8 mouse cellular contexts compared by ENCODE assay signal in genomic region chr19:47137771-47138421, GRCm38 (mm10). TPM values are rescaled to one million over a fixed set of nuclear protein-coding genes. Genes with fewer than 3 reads are reported as not detected.
A peak's percentile ranks its signal among the peaks of the same experiment; 100 is the strongest.
DNase-seq lines count a peak whose midpoint lies in the region; ATAC-seq and TF ChIP-seq lines count a peak whose summit lies in the region.

TSS of gene Calhm2 (minus strand) at chr19:47138294.

- H3K4me1 ChIP-seq in erythroblast, embryonic 14.5 days (ENCODE audit: control insufficient read depth), result peaks cover 11% of the 10 kb centered on the region
- peaks cover 25% of the 10 kb centered on the region for H3K4me1 ChIP-seq in intestine, embryonic 15.5 days (replicated peaks)
- no peaks in the 10 kb centered on the region for H3K4me1 ChIP-seq in liver, adult 2 months (ENCODE audit: control insufficient read depth, insufficient read depth, low read length)
- peaks cover 18% of the 10 kb centered on the region for H3K4me1 ChIP-seq in stomach, embryonic 15.5 days

- peak within 1 kb of the TSS; percentile 58 for H3K9ac ChIP-seq in intestine, embryonic 15.5 days
- peak within 1 kb of the TSS; percentile 66 for H3K9ac ChIP-seq in liver, adult 2 months (ENCODE audit: low read depth, low read length)
- peak within 1 kb of the TSS; percentile 40 for H3K9ac ChIP-seq in stomach, embryonic 15.5 days

- H3K4me3 ChIP-seq in erythroblast, embryonic 14.5 days (replicated peaks), result peak within 1 kb of the TSS; percentile 12
- H3K4me3 ChIP-seq in intestine, embryonic 15.5 days (replicated peaks), result peak within 1 kb of the TSS; percentile 40
- H3K4me3 ChIP-seq in liver, adult 2 months (ENCODE audit: insufficient read depth, low read depth, low read length), result peak within 1 kb of the TSS; percentile 84
- peak within 1 kb of the TSS; percentile 50 for H3K4me3 ChIP-seq in stomach, embryonic 15.5 days (replicated peaks)

- H3K27ac ChIP-seq in intestine, embryonic 15.5 days, result peak within 1 kb of the TSS; percentile 85
- H3K27ac ChIP-seq in liver, adult 2 months (replicated peaks; ENCODE audit: insufficient read depth, low read depth, low read length), result peak within 1 kb of the TSS; percentile 71
- peak within 1 kb of the TSS; percentile 93 for H3K27ac ChIP-seq in stomach, embryonic 15.5 days

- 3% methylated on average over 26 of the region's 28 CpGs for WGBS in intestine, embryonic 15.5 days
- WGBS in liver, adult 2 months, result 30% methylated on average over 28 of the region's 28 CpGs
- 1% methylated on average over 28 of the region's 28 CpGs for WGBS in stomach, embryonic 15.5 days

- no peaks in the 10 kb centered on the region for H3K79me2 ChIP-seq in liver, adult 2 months (ENCODE audit: control insufficient read depth, insufficient read depth, low read length)

- DNase-seq in liver, adult 2 months (ENCODE audit: extremely low read depth, low read depth, low spot score), result no peak

- peaks cover 2% of the 10 kb centered on the region for H3K36me3 ChIP-seq in erythroblast, embryonic 14.5 days (ENCODE audit: control insufficient read depth)
- peaks cover 6% of the 10 kb centered on the region; the same call in 1 of the 2 replicates for H3K36me3 ChIP-seq in intestine, embryonic 15.5 days
- H3K36me3 ChIP-seq in liver, adult 2 months (ENCODE audit: control insufficient read depth, insufficient read depth, low read length), result no peaks in the 10 kb centered on the region
- peaks cover 11% of the 10 kb centered on the region; the same call in 1 of the 2 replicates for H3K36me3 ChIP-seq in stomach, embryonic 15.5 days

- H3K27me3 ChIP-seq in erythroblast, embryonic 14.5 days (ENCODE audit: control insufficient read depth), result peaks cover 27% of the 10 kb centered on the region
- H3K27me3 ChIP-seq in intestine, embryonic 15.5 days (replicated peaks), result no peaks in the 10 kb centered on the region
- no peaks in the 10 kb centered on the region for H3K27me3 ChIP-seq in liver, adult 2 months (ENCODE audit: control insufficient read depth, insufficient read depth, low read length)
- no peaks in the 10 kb centered on the region for H3K27me3 ChIP-seq in stomach, embryonic 15.5 days (replicated peaks)

- no peak for TF ChIP-seq POLR2A in liver, adult 2 months (IDR thresholded peaks at IDR 0.05; ENCODE audit: extremely low read depth, insufficient read depth, low read length)

- H3K9me3 ChIP-seq in erythroblast, embryonic 14.5 days (ENCODE audit: control insufficient read depth, low read length), result no peaks in the 10 kb centered on the region
- H3K9me3 ChIP-seq in intestine, embryonic 15.5 days, result no peaks in the 10 kb centered on the region
- no peaks in the 10 kb centered on the region for H3K9me3 ChIP-seq in stomach, embryonic 15.5 days

- ATAC-seq in erythroblast, adult 5-6 weeks (replicated peaks; ENCODE audit: low FRiP score, poor library complexity, severe bottlenecking), result no peak
- peak; percentile 52 for ATAC-seq in common myeloid progenitor, adult 5-6 weeks (replicated peaks; ENCODE audit: low read depth, poor library complexity, severe bottlenecking)
- ATAC-seq in granulocyte monocyte progenitor cell, adult 5-6 weeks (replicated peaks; ENCODE audit: poor library complexity, severe bottlenecking), result peak; percentile 57
- ATAC-seq in intestine, embryonic 15.5 days, result peak; percentile 79
- peak; percentile 36; the same call in 1 of the 2 replicates for ATAC-seq in monocyte, adult 5-6 weeks (replicated peaks; ENCODE audit: insufficient number of reproducible peaks, low FRiP score, low TSS enrichment, poor library complexity, severe bottlenecking)
- ATAC-seq in stomach, embryonic 15.5 days (ENCODE audit: insufficient read depth, low FRiP score, low read depth), result peak; percentile 54; the same call in 1 of the 2 replicates

- H3K4me2 ChIP-seq in intestine, embryonic 15.5 days (replicated peaks), result peak within 1 kb of the TSS; percentile 71
- H3K4me2 ChIP-seq in stomach, embryonic 15.5 days, result peak within 1 kb of the TSS; percentile 77

- TF ChIP-seq CTCF in liver, adult 2 months (IDR thresholded peaks at IDR 0.05; ENCODE audit: low read depth, low read length), result no peak

RNA-seq across cellular contexts. Expression of gene Calhm2, which starts in this region (rescaled TPM):
- 0.02 TPM in 1 of 2 replicates, not detected in the other for polyA plus RNA-seq in erythroblast, embryonic 14.5 days (2012)
- total RNA-seq in erythroblast, adult 5-6 weeks (2015; ENCODE audit: low replicate concordance), result 2.3 and 4.0 TPM in 2 replicates
- 1.4 and 3.5 TPM in 2 replicates for total RNA-seq in erythroblast, adult 5-6 weeks (2017; ENCODE audit: low replicate concordance)
- 7.6 and 17.6 TPM in 2 replicates for total RNA-seq in common myeloid progenitor, adult 5-6 weeks (2017)
- 6.6 and 18.6 TPM in 2 replicates for total RNA-seq in granulocyte monocyte progenitor cell, adult 5-6 weeks (2014; fragmentation: Nextera tagmentation)
- total RNA-seq in granulocyte monocyte progenitor cell, adult 5-6 weeks (2017), result 6.0 and 10.2 TPM in 2 replicates
- polyA plus RNA-seq in intestine, embryonic 15.5 days (2015; fragmentation: Nextera tagmentation; extraction: Ambion mirVana), result 5.8 and 6.1 TPM in 2 replicates
- 1.5 and 2.6 TPM in 2 replicates for total RNA-seq in liver, adult 2 months (2014; rRNA removed)
- polyA plus RNA-seq in liver, adult 2 months (2012; rRNA removed), result 1.3 and 2.0 TPM in 2 replicates
- 28.2 to 57.6 TPM (median 36.5 TPM) in 3 replicates for total RNA-seq in monocyte, adult 5-6 weeks (2017)
- 7.5 and 7.7 TPM in 2 replicates for polyA plus RNA-seq in stomach, embryonic 15.5 days (2015; fragmentation: Nextera tagmentation; extraction: Ambion mirVana)

Comparison
In these comparisons a context has a peak if more than half of its experiments do, and no peak if none do; other contexts are left out.
1. H3K4me3 ChIP-seq: peak in every context shown above with its lines; median percentile 84 in liver, adult 2 months; 50 in stomach, embryonic 15.5 days; 40 in intestine, embryonic 15.5 days; 12 in erythroblast, embryonic 14.5 days.